Comparison of ENCODE assay signal across 8 mouse cellular contexts in the genomic region with DNA sequence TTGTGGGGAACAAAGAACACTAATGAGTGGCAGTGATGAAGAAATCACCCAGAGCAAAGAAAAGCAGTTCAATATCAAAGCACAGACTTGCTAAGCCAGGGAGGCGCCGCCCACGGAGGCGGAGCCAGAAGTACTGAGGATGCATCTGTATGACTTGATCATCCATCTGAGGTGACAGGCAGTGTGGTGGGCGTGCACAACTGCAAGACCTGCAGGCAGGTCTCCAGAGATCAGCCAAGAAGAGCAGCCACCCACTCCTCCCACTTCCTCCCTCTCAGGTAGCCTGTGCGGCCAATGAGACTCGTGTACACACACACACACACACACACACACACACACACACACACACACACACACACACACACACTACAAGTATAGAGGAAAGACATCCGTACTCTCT.
DNase-seq lines count a peak whose midpoint lies in the region; ATAC-seq lines count a peak whose summit lies in the region.

No protein-coding gene starts in this region.

- 60% methylated on average over 8 of the region's 8 CpGs for WGBS in neural tube, embryonic 11.5 days
- 28% methylated on average over 7 of the region's 8 CpGs for WGBS in liver, embryonic 15.5 days (ENCODE audit: insufficient replicate concordance)

- H3K4me3 ChIP-seq in neural tube, embryonic 11.5 days (ENCODE audit: low read depth, low read length), result no peak overlapping the region
- H3K4me3 ChIP-seq in liver, embryonic 15.5 days (replicated peaks), result no peak overlapping the region

- no peak overlapping the region for H3K4me2 ChIP-seq in neural tube, embryonic 11.5 days (ENCODE audit: low read depth)
- peak overlapping the region; percentile 20; the same call in 1 of the 2 replicates for H3K4me2 ChIP-seq in liver, embryonic 15.5 days

- peak; percentile 62 for DNase-seq in neural tube, embryonic 11.5 days (ENCODE audit: low spot score)
- no peak for DNase-seq in neural tube, embryonic 10.5 days (ENCODE audit: extremely low spot score, low spot score)
- peak; percentile 86 for DNase-seq in brain, adult 2 months (ENCODE audit: low read depth, low spot score)
- peak; percentile 50 for DNase-seq in kidney, adult 11 months
- peak; percentile 58 to 69 for DNase-seq in spleen, postnatal 14 days (ENCODE audit: low spot score in 2 of 2)
- no peak for DNase-seq in urinary bladder, postnatal 14 days (ENCODE audit: low spot score)
- DNase-seq in ovary, adult 18-20 months (ENCODE audit: low spot score), result no peak

- no peak overlapping the region for H3K27ac ChIP-seq in neural tube, embryonic 11.5 days (ENCODE audit: low read depth, low read length)
- no peak overlapping the region for H3K27ac ChIP-seq in liver, embryonic 15.5 days (replicated peaks)

- H3K27me3 ChIP-seq in neural tube, embryonic 11.5 days (ENCODE audit: control insufficient read depth, insufficient read depth, low read length), result no peaks in the 10 kb centered on the region
- H3K27me3 ChIP-seq in liver, embryonic 15.5 days, result peaks cover 14% of the 10 kb centered on the region; the same call in 1 of the 2 replicates

- peak; percentile 60; the same call in 1 of the 2 replicates for ATAC-seq in neural tube, embryonic 11.5 days (ENCODE audit: insufficient read depth, low FRiP score, low TSS enrichment)
- peak; percentile 16; the same call in 1 of the 2 replicates for ATAC-seq in liver, embryonic 15.5 days (ENCODE audit: insufficient read depth)

- H3K36me3 ChIP-seq in neural tube, embryonic 11.5 days (ENCODE audit: control insufficient read depth, insufficient read depth, low read length), result no peaks in the 10 kb centered on the region
- H3K36me3 ChIP-seq in liver, embryonic 15.5 days (replicated peaks), result no peaks in the 10 kb centered on the region

- no peak overlapping the region for H3K9ac ChIP-seq in neural tube, embryonic 11.5 days (ENCODE audit: low read length)
- no peak overlapping the region for H3K9ac ChIP-seq in liver, embryonic 15.5 days

- H3K9me3 ChIP-seq in neural tube, embryonic 11.5 days (ENCODE audit: control insufficient read depth, low read length), result no peaks in the 10 kb centered on the region
- no peaks in the 10 kb centered on the region for H3K9me3 ChIP-seq in liver, embryonic 15.5 days (replicated peaks)

- H3K4me1 ChIP-seq in neural tube, embryonic 11.5 days (ENCODE audit: control insufficient read depth, insufficient read depth, low read length), result peaks cover 3% of the 10 kb centered on the region; the same call in 1 of the 2 replicates
- peaks cover 49% of the 10 kb centered on the region for H3K4me1 ChIP-seq in liver, embryonic 15.5 days (replicated peaks)

Comparison
In these comparisons a context has a peak if more than half of its experiments do, and no peak if none do; other contexts are left out.
1. DNase-seq: peak in neural tube, embryonic 11.5 days (single experiment), brain, adult 2 months (single experiment), kidney, adult 11 months (single experiment) and spleen, postnatal 14 days (2 of 2); none in neural tube, embryonic 10.5 days (single experiment), urinary bladder, postnatal 14 days (single experiment) and ovary, adult 18-20 months (single experiment).